Mouse (Mus musculus): ENCODE data around the gene Mipep. TPM values are rescaled to one million over a fixed set of nuclear protein-coding genes. Genes with fewer than 3 reads are reported as not detected.

Gene Mipep
- polyA plus RNA-seq, 1 experiment from 2014 or later = 20.5 TPM

Other genes starting within 250 kb of the Mipep start
- gene Spata13, start 150.6 kb upstream of the Mipep start, polyA plus RNA-seq (2015; fragmentation: Nextera tagmentation; extraction: Ambion mirVana) = 41.4 and 41.8 TPM in 2 replicates
- gene C1qtnf9, start 16.4 kb upstream of the Mipep start, polyA plus RNA-seq (2015; fragmentation: Nextera tagmentation; extraction: Ambion mirVana) = 0.21 TPM in 1 of 2 replicates, not detected in the other

Measured in forebrain, embryonic 16.5 days (tissue).